Mouse (Mus musculus) stomach, postnatal 0 days (tissue): ENCODE data around the gene Zmat5.

Experiments used
- CTCF ChIP-seq: IDR thresholded peaks from 2 replicates; pipeline ENCODE4 v1.5.1; 2016; ENCODE audit warnings: antibody characterized with exemption, low read depth, mild to moderate bottlenecking, moderate library complexity
- EP300 ChIP-seq: optimal IDR thresholded peaks from 2 replicates; pipeline ENCODE3; 2016; ENCODE audit warnings: antibody characterized with exemption

- TF ChIP-seq CTCF = no peak
- no peak for TF ChIP-seq EP300
Observed at GRCm38 (mm10) chr11:4740785-4741184, 36.3 kb downstream of the Zmat5 start.
